17 mouse cellular contexts compared by ENCODE assay signal in the genomic region with DNA sequence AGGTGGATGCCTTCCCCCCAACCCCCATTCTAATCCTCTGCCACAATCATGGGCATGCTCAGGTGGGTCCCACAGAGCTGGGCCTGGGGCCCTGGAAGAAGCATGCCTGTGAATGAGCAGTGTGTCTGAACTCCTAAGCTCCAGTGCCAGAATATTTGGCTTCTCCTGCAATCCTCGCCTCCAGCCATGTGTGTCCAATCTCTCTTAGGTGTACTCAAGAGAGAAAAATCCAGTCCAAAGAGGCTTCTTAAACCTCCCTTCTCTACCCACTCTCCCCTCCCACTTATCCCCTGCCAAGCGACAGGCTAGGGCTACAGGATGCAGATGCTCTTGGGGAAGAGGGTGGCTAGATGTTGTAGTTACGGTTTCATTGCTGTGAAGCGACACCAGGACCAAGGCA. TPM values are rescaled to one million over a fixed set of nuclear protein-coding genes. Genes with fewer than 3 reads are reported as not detected.
DNase-seq lines count a peak whose midpoint lies in the region; ATAC-seq and TF ChIP-seq lines count a peak whose summit lies in the region.
"Had no signal": no experiment of that assay in that cellular context is flagged by ENCODE, and none has a peak within 500 bp of the region (broad histone marks: within the 10 kb centered on the region; RNA-seq: fewer than 3 reads in every experiment).

No protein-coding gene starts in this region.

- TF ChIP-seq EP300 in stomach, postnatal 0 days (optimal IDR thresholded peaks at IDR 0.05): no peak

- H3K4me1 ChIP-seq in heart, embryonic 10.5 days: peaks cover 36% of the 10 kb centered on the region
- no peaks in the 10 kb centered on the region for H3K4me1 ChIP-seq in stomach, postnatal 0 days (replicated peaks; ENCODE audit: control insufficient read depth, insufficient read depth)
- H3K4me1 ChIP-seq: liver, embryonic 15.5 days had no signal

- no peaks in the 10 kb centered on the region for H3K36me3 ChIP-seq in heart, embryonic 10.5 days
- H3K36me3 ChIP-seq in stomach, postnatal 0 days (ENCODE audit: control insufficient read depth, insufficient read depth, low read length): no peaks in the 10 kb centered on the region
- H3K36me3 ChIP-seq: heart, embryonic 13.5 days; liver, embryonic 15.5 days; neural tube, embryonic 12.5 days had no signal

- no peak for DNase-seq in heart, embryonic 10.5 days (ENCODE audit: low spot score)
- DNase-seq in heart, postnatal 14 days: no peak
- peak; percentile 31 for DNase-seq in Muller cell, postnatal 12 days (ENCODE audit: inconsistent ontology term)
- peak; percentile 72 to 74 for DNase-seq in kidney, adult 8-10 months
- DNase-seq in kidney, postnatal 36 days: peak; percentile 65 to 71
- no peak for DNase-seq in layer of hippocampus, postnatal 25 days (ENCODE audit: extremely low spot score in 1 of 2, low spot score in 1 of 2)
- no peak for DNase-seq in left cerebral cortex, adult 18-20 months (ENCODE audit: low spot score in 2 of 2)
- no peak for DNase-seq in stomach, postnatal 0 days (ENCODE audit: low spot score)
- DNase-seq: cerebellum, postnatal 25 days; gastrocnemius, postnatal 25 days; heart, postnatal 4 days; layer of hippocampus, postnatal 36 days; thymus, adult 18-20 months had no signal

- no peak for ATAC-seq in stomach, postnatal 0 days (ENCODE audit: low FRiP score, low TSS enrichment)
- ATAC-seq: lung, postnatal 0 days had no signal

- H3K27ac ChIP-seq in heart, embryonic 10.5 days: peak overlapping the region; percentile 84
- no peak overlapping the region for H3K27ac ChIP-seq in stomach, postnatal 0 days (replicated peaks)
- H3K27ac ChIP-seq: liver, embryonic 15.5 days; neural tube, embryonic 12.5 days had no signal

- H3K9me3 ChIP-seq in heart, embryonic 10.5 days: no peaks in the 10 kb centered on the region
- no peaks in the 10 kb centered on the region for H3K9me3 ChIP-seq in stomach, postnatal 0 days (ENCODE audit: control insufficient read depth, low read length)
- H3K9me3 ChIP-seq: liver, embryonic 15.5 days; neural tube, embryonic 12.5 days had no signal

- intact Hi-C loops in heart, postnatal 14 days (cut with DNase I): no loop called here

- H3K9ac ChIP-seq in stomach, postnatal 0 days (ENCODE audit: low read length): no peak overlapping the region
- H3K9ac ChIP-seq: heart, embryonic 13.5 days; liver, embryonic 15.5 days; neural tube, embryonic 12.5 days had no signal

- no peak for TF ChIP-seq CTCF in stomach, postnatal 0 days (IDR thresholded peaks at IDR 0.05; ENCODE audit: low read depth)

- H3K4me3 ChIP-seq in heart, embryonic 10.5 days: no peak overlapping the region
- H3K4me3 ChIP-seq in stomach, postnatal 0 days (ENCODE audit: low read depth, low read length): no peak overlapping the region
- H3K4me3 ChIP-seq: heart, embryonic 13.5 days; liver, embryonic 15.5 days; neural tube, embryonic 12.5 days had no signal

- no peak overlapping the region for H3K4me2 ChIP-seq in stomach, postnatal 0 days (replicated peaks; ENCODE audit: low read depth)
- H3K4me2 ChIP-seq: heart, embryonic 13.5 days; liver, embryonic 15.5 days; neural tube, embryonic 12.5 days had no signal

- WGBS in heart, embryonic 10.5 days: 92% methylated on average over 4 of the region's 4 CpGs
- 86% methylated on average over 4 of the region's 4 CpGs for WGBS in stomach, postnatal 0 days

- H3K27me3 ChIP-seq in heart, embryonic 10.5 days (ENCODE audit: insufficient read depth, poor library complexity, severe bottlenecking): no peaks in the 10 kb centered on the region
- H3K27me3 ChIP-seq in stomach, postnatal 0 days (ENCODE audit: control insufficient read depth, insufficient read depth, low read length): no peaks in the 10 kb centered on the region
- H3K27me3 ChIP-seq: heart, embryonic 13.5 days; liver, embryonic 15.5 days; neural tube, embryonic 12.5 days had no signal

RNA-seq across cellular contexts. Expression of gene Hs6st1, which starts 49.6 kb away (rescaled TPM):
- 3.5 and 5.7 TPM in 2 replicates for polyA plus RNA-seq in heart, embryonic 10.5 days (2016; fragmentation: Nextera tagmentation; extraction: Ambion mirVana)
- 10 to 100 TPM; 24.8 to 26.4 TPM for total RNA-seq in heart, postnatal 14 days (2021)
- 10 to 100 TPM; 40.9 to 43.0 TPM for total RNA-seq in layer of hippocampus, postnatal 25 days (2021)
- 10 to 100 TPM; 48.6 to 51.7 TPM for total RNA-seq in left cerebral cortex, adult 18-20 months (2021)
- 5.7 and 6.8 TPM in 2 replicates for polyA plus RNA-seq in stomach, postnatal 0 days (2015; fragmentation: Nextera tagmentation; extraction: Ambion mirVana)

Comparison
In these comparisons a context has a peak if more than half of its experiments do, and no peak if none do; other contexts are left out.
1. DNase-seq: peak in Muller cell, postnatal 12 days (single experiment), kidney, adult 8-10 months (2 of 2) and kidney, postnatal 36 days (2 of 2); none in heart, embryonic 10.5 days (single experiment), heart, postnatal 14 days (0 of 2), layer of hippocampus, postnatal 25 days (0 of 2), left cerebral cortex, adult 18-20 months (0 of 2) and stomach, postnatal 0 days (single experiment).